Mouse (Mus musculus): Measurements from ENCODE around the gene Rcc1. TPM values are rescaled to one million over a fixed set of nuclear protein-coding genes. Genes with fewer than 3 reads are reported as not detected.

Rcc1 gene
- total and polyA plus RNA-seq, 2 experiments from 2014 or later = 18.7 to 21.7 TPM

GRCm38 (mm10) chr4:132382296-132382695 lies 28.9 kb upstream of the Rcc1 start:
- 91% methylated on average over 4 of the region's 4 CpGs for WGBS
- H3K4me3 ChIP-seq (ENCODE audit: low read depth, low read length) = no peak overlapping the region
- ATAC-seq (ENCODE audit: low FRiP score) (no peak), DNase-seq (ENCODE audit: low spot score) (no peak)
- H3K9me3 ChIP-seq (ENCODE audit: low read length) = no peaks in the 10 kb centered on the region
- no peaks in the 10 kb centered on the region for H3K4me1 ChIP-seq (ENCODE audit: insufficient read depth, low read length)
- H3K27ac ChIP-seq (ENCODE audit: low read depth, low read length) = no peak overlapping the region
- 0 out of 2 replicates have a peak, but pooled peaks cover 3% of the 10 kb centered on the region for H3K36me3 ChIP-seq (ENCODE audit: insufficient read depth, low read length)
- no peaks in the 10 kb centered on the region for H3K27me3 ChIP-seq (ENCODE audit: insufficient read depth, low read length)
- no peak overlapping the region for H3K4me2 ChIP-seq (ENCODE audit: low read depth, low read length, poor library complexity, severe bottlenecking)
- no peak overlapping the region for H3K9ac ChIP-seq (replicated peaks; ENCODE audit: low read length, poor library complexity, severe bottlenecking)
- no peak for TF ChIP-seq CTCF (IDR thresholded peaks at IDR 0.05)

DNA sequence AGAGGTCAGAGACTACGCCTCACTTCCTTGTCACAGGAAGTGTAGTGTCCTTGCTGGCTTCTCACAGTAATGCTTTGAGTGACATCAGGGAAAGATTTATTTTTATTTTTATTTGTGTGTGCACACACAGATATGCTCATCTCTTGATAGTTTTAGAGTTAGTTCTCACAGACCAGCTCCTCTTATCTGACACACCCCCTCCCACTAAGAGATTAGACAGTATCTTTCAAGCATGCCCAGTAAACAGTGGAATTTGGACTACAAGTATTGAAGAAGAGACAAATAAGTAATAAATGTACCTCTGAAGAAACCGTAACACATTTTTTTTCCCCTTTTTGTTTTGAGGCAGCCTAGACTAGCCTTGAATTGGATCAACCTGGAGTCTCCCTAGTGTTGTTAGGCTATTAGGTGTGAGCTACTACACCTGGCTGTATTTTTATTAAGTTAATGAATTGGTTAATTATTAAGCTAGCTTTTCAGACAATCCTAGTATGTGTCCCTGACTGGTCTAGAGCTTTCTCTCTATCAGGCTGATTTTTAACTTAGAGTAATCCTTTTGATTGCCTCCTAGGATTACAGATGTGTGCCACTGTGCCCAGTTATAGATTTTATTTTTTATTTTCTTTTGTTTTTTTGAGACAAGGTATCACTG lies 27.7 kb upstream of the Rcc1 start:
- no peak overlapping the region for H3K4me2 ChIP-seq (ENCODE audit: low read depth, low read length, poor library complexity, severe bottlenecking)
- H3K9me3 ChIP-seq (ENCODE audit: low read length) = no peaks in the 10 kb centered on the region
- WGBS = 98% methylated on average over 2 of the region's 2 CpGs
- H3K4me1 ChIP-seq (ENCODE audit: insufficient read depth, low read length) = no peaks in the 10 kb centered on the region
- H3K36me3 ChIP-seq (ENCODE audit: insufficient read depth, low read length) = 0 out of 2 replicates have a peak, but pooled peaks cover 6% of the 10 kb centered on the region
- ATAC-seq (ENCODE audit: low FRiP score) (no peak), DNase-seq (ENCODE audit: low spot score) (no peak)
- H3K27me3 ChIP-seq (ENCODE audit: insufficient read depth, low read length) = no peaks in the 10 kb centered on the region
- H3K4me3 ChIP-seq (ENCODE audit: low read depth, low read length) = no peak overlapping the region
- no peak overlapping the region for H3K27ac ChIP-seq (ENCODE audit: low read depth, low read length)
- TF ChIP-seq CTCF (IDR thresholded peaks at IDR 0.05) = no peak
- H3K9ac ChIP-seq (replicated peaks; ENCODE audit: low read length, poor library complexity, severe bottlenecking) = no peak overlapping the region

GRCm38 (mm10) chr4:132373820-132374219 lies 20.4 kb upstream of the Rcc1 start:
- H3K27me3 ChIP-seq (ENCODE audit: insufficient read depth, low read length) = no peaks in the 10 kb centered on the region
- DNase-seq (ENCODE audit: low spot score) (no peak), ATAC-seq (ENCODE audit: low FRiP score) (no peak)
- no peak overlapping the region for H3K27ac ChIP-seq (ENCODE audit: low read depth, low read length)
- WGBS = 91% methylated on average over 1 of the region's 1 CpGs
- H3K4me1 ChIP-seq (ENCODE audit: insufficient read depth, low read length) = no peaks in the 10 kb centered on the region
- H3K4me3 ChIP-seq (ENCODE audit: low read depth, low read length) = no peak overlapping the region
- no peak overlapping the region for H3K9ac ChIP-seq (replicated peaks; ENCODE audit: low read length, poor library complexity, severe bottlenecking)
- H3K36me3 ChIP-seq (ENCODE audit: insufficient read depth, low read length) = peaks cover 13% of the 10 kb centered on the region; the same call in 1 of the 2 replicates
- no peaks in the 10 kb centered on the region for H3K9me3 ChIP-seq (ENCODE audit: low read length)
- TF ChIP-seq CTCF (IDR thresholded peaks at IDR 0.05) = no peak
- H3K4me2 ChIP-seq (ENCODE audit: low read depth, low read length, poor library complexity, severe bottlenecking) = no peak overlapping the region

- H3K4me1 ChIP-seq (ENCODE audit: insufficient read depth, low read length) = no peaks in the 10 kb centered on the region
- H3K36me3 ChIP-seq (ENCODE audit: insufficient read depth, low read length) = peaks cover 9% of the 10 kb centered on the region; the same call in 1 of the 2 replicates
- H3K4me3 ChIP-seq (ENCODE audit: low read depth, low read length) = no peak overlapping the region
- no peak for DNase-seq (ENCODE audit: low spot score)
- no peaks in the 10 kb centered on the region for H3K9me3 ChIP-seq (ENCODE audit: low read length)
- 72% methylated on average over 8 of the region's 8 CpGs for WGBS
- ATAC-seq (ENCODE audit: low FRiP score) = no peak
- H3K27me3 ChIP-seq (ENCODE audit: insufficient read depth, low read length) = no peaks in the 10 kb centered on the region
- TF ChIP-seq CTCF (IDR thresholded peaks at IDR 0.05) = no peak
- no peak overlapping the region for H3K9ac ChIP-seq (replicated peaks; ENCODE audit: low read length, poor library complexity, severe bottlenecking)
- H3K4me2 ChIP-seq (ENCODE audit: low read depth, low read length, poor library complexity, severe bottlenecking) = no peak overlapping the region
- no peak overlapping the region for H3K27ac ChIP-seq (ENCODE audit: low read depth, low read length)
Measured at GRCm38 (mm10) chr4:132369953-132370750, 16.7 kb upstream of the Rcc1 start.

DNA sequence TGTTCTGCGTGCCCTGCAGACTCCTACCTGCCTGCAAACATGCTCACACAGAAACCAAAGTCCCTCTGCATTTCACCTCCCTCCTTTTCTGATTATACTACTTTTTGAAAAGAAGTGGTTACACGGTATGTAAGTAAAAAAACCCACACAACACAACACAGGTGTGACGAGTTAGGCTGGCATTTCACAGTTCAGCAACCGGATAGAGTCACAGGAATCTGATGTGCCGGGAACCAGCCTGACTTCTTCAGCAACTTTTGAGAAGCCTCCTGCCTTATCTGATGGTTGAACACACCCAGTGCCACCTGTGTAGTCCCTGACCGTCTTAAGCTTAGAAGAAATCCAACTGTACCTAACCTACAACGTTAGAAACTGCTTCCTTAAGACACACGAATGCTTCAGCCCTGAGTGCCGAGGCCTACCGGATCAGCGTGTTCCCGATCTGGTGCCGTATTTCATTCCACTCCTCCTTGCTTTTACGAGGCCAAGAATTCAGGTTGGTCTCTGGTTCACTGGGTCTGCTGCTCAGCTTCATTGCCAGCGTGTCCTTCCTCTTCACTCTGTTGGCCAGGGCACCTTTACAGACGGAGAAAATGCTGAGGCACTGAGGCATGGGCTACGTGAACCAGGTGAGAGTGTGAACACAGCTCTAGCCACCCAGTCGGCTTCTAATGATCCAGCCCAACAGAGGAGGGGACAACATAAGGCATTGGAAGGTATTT lies 14.2 kb upstream of the Rcc1 start:
- DNase-seq (ENCODE audit: low spot score) = no peak
- H3K27me3 ChIP-seq (ENCODE audit: insufficient read depth, low read length) = no peaks in the 10 kb centered on the region
- no peaks in the 10 kb centered on the region for H3K9me3 ChIP-seq (ENCODE audit: low read length)
- peaks cover 9% of the 10 kb centered on the region; the same call in 1 of the 2 replicates for H3K36me3 ChIP-seq (ENCODE audit: insufficient read depth, low read length)
- no peak overlapping the region for H3K27ac ChIP-seq (ENCODE audit: low read depth, low read length)
- H3K4me2 ChIP-seq (ENCODE audit: low read depth, low read length, poor library complexity, severe bottlenecking) = no peak overlapping the region
- no peak for ATAC-seq (ENCODE audit: low FRiP score)
- no peak for TF ChIP-seq CTCF (IDR thresholded peaks at IDR 0.05)
- no peak overlapping the region for H3K4me3 ChIP-seq (ENCODE audit: low read depth, low read length)
- WGBS = 95% methylated on average over 18 of the region's 18 CpGs
- no peaks in the 10 kb centered on the region for H3K4me1 ChIP-seq (ENCODE audit: insufficient read depth, low read length)
- H3K9ac ChIP-seq (replicated peaks; ENCODE audit: low read length, poor library complexity, severe bottlenecking) = no peak overlapping the region

Data from midbrain, postnatal 0 days (tissue).